Mouse (Mus musculus): ENCODE results near the gene Sfxn3. TPM values are rescaled to one million over a fixed set of nuclear protein-coding genes. Genes with fewer than 3 reads are reported as not detected.

Gene Sfxn3
- polyA plus RNA-seq, 1 experiment from 2014 or later = 2.9 TPM

- 78% methylated on average over 8 of the region's 8 CpGs for WGBS (ENCODE audit: insufficient replicate concordance)
- Histone ChIP-seq H3K4me1 (replicated peaks) (peaks cover 55% of the 10 kb centered on the region), H3K36me3 (replicated peaks) (peaks cover 36% of the 10 kb centered on the region), H3K27me3 (peaks cover 20% of the 10 kb centered on the region), H3K4me3 (replicated peaks) (no peak overlapping the region), H3K9ac (no peak overlapping the region), H3K4me2 (no peak overlapping the region), H3K27ac (replicated peaks) (no peak overlapping the region), H3K9me3 (replicated peaks) (no peaks in the 10 kb centered on the region)
- ATAC-seq (ENCODE audit: insufficient read depth) = no peak
These were observed 35.1 kb upstream of the Sfxn3 start for GRCm38 (mm10) chr19:45012219-45012618.

- H3K4me1 ChIP-seq (replicated peaks) = peaks cover 54% of the 10 kb centered on the region
- 52% methylated on average over 6 of the region's 6 CpGs for WGBS (ENCODE audit: insufficient replicate concordance)
- ATAC-seq (ENCODE audit: insufficient read depth) = no peak
These were observed 34.7 kb upstream of the Sfxn3 start for GRCm38 (mm10) chr19:45012636-45013035.

GRCm38 (mm10) chr19:45013581-45014225 lies 33.6 kb upstream of the Sfxn3 start:
- Histone ChIP-seq H3K4me2 (peak overlapping the region; percentile 94), H3K9me3 (replicated peaks) (no peaks in the 10 kb centered on the region), H3K9ac (no peak overlapping the region), H3K4me1 (replicated peaks) (peaks cover 53% of the 10 kb centered on the region), H3K36me3 (replicated peaks) (peaks cover 29% of the 10 kb centered on the region), H3K27me3 (peaks cover 32% of the 10 kb centered on the region), H3K4me3 (replicated peaks) (no peak overlapping the region), H3K27ac (replicated peaks) (peak overlapping the region; percentile 70)
- 38% methylated on average over 6 of the region's 6 CpGs for WGBS (ENCODE audit: insufficient replicate concordance)
- ATAC-seq (ENCODE audit: insufficient read depth) = no peak

More at GRCm38 (mm10) chr19:45012636-45013035, 34.7 kb upstream of the Sfxn3 start:
- Histone ChIP-seq H3K27me3 (peaks cover 23% of the 10 kb centered on the region), H3K36me3 (replicated peaks) (peaks cover 36% of the 10 kb centered on the region), H3K4me2 (no peak overlapping the region), H3K4me3 (replicated peaks) (no peak overlapping the region), H3K27ac (replicated peaks) (no peak overlapping the region), H3K9me3 (replicated peaks) (no peaks in the 10 kb centered on the region), H3K9ac (no peak overlapping the region)

GRCm38 (mm10) chr19:45014335-45014971 lies 32.9 kb upstream of the Sfxn3 start, which contains the start of gene Lzts2:
Gene Lzts2 (plus strand): TSS chr19:45014414.
- Histone ChIP-seq H3K27me3 (peaks cover 33% of the 10 kb centered on the region), H3K4me2 (peak within 1 kb of the TSS; percentile 94), H3K4me1 (replicated peaks) (peaks cover 57% of the 10 kb centered on the region), H3K36me3 (replicated peaks) (peaks cover 29% of the 10 kb centered on the region), H3K9me3 (replicated peaks) (no peaks in the 10 kb centered on the region), H3K9ac (peak within 1 kb of the TSS; percentile 57), H3K4me3 (replicated peaks) (peak within 1 kb of the TSS; percentile 63), H3K27ac (replicated peaks) (peak within 1 kb of the TSS; percentile 70)
- ATAC-seq (ENCODE audit: insufficient read depth) = peak; percentile 29; the same call in 1 of the 2 replicates
- 6% methylated on average over 10 of the region's 10 CpGs for WGBS (ENCODE audit: insufficient replicate concordance)

- Histone ChIP-seq H3K9ac (peak overlapping the region; percentile 57), H3K4me2 (peak overlapping the region; percentile 94), H3K27ac (replicated peaks) (peak overlapping the region; percentile 70), H3K4me1 (replicated peaks) (peaks cover 62% of the 10 kb centered on the region), H3K27me3 (peaks cover 33% of the 10 kb centered on the region), H3K9me3 (replicated peaks) (no peaks in the 10 kb centered on the region), H3K4me3 (replicated peaks) (peak overlapping the region; percentile 63), H3K36me3 (replicated peaks) (peaks cover 26% of the 10 kb centered on the region)
- ATAC-seq (ENCODE audit: insufficient read depth) = peak; percentile 32
- WGBS (ENCODE audit: insufficient replicate concordance) = under 1% methylated on average over 25 of the region's 25 CpGs
These were observed 32.3 kb upstream of the Sfxn3 start for GRCm38 (mm10) chr19:45014981-45015402.

- peaks cover 62% of the 10 kb centered on the region for H3K4me1 ChIP-seq (replicated peaks)
- peak; percentile 16; the same call in 1 of the 2 replicates for ATAC-seq (ENCODE audit: insufficient read depth)
- peak overlapping the region; percentile 57 for H3K9ac ChIP-seq
These were observed 31.6 kb upstream of the Sfxn3 start for GRCm38 (mm10) chr19:45015518-45016281.

GRCm38 (mm10) chr19:45016341-45017215 lies 30.7 kb upstream of the Sfxn3 start:
- H3K36me3 ChIP-seq (replicated peaks) = peaks cover 10% of the 10 kb centered on the region
- peak overlapping the region; percentile 63 for H3K4me3 ChIP-seq (replicated peaks)
- WGBS (ENCODE audit: insufficient replicate concordance) = under 1% methylated on average over 18 of the region's 18 CpGs
- H3K27me3 ChIP-seq = peaks cover 33% of the 10 kb centered on the region
- H3K4me2 ChIP-seq = peak overlapping the region; percentile 94
- ATAC-seq (ENCODE audit: insufficient read depth) = no peak
- H3K9ac ChIP-seq = peak overlapping the region; percentile 57; the same call in 1 of the 2 replicates
- H3K9me3 ChIP-seq (replicated peaks) = no peaks in the 10 kb centered on the region
- peak overlapping the region; percentile 70 for H3K27ac ChIP-seq (replicated peaks)
- peaks cover 62% of the 10 kb centered on the region for H3K4me1 ChIP-seq (replicated peaks)

More at GRCm38 (mm10) chr19:45015518-45016281, 31.6 kb upstream of the Sfxn3 start:
- Histone ChIP-seq H3K4me3 (replicated peaks) (peak overlapping the region; percentile 63), H3K36me3 (replicated peaks) (peaks cover 18% of the 10 kb centered on the region), H3K9me3 (replicated peaks) (no peaks in the 10 kb centered on the region), H3K27me3 (peaks cover 33% of the 10 kb centered on the region), H3K4me2 (peak overlapping the region; percentile 94), H3K27ac (replicated peaks) (peak overlapping the region; percentile 70)
- WGBS (ENCODE audit: insufficient replicate concordance) = under 1% methylated on average over 34 of the region's 34 CpGs

- ATAC-seq (ENCODE audit: insufficient read depth) = peak; percentile 16; the same call in 1 of the 2 replicates
- Histone ChIP-seq H3K9me3 (replicated peaks) (no peaks in the 10 kb centered on the region), H3K4me1 (replicated peaks) (peaks cover 62% of the 10 kb centered on the region), H3K27me3 (peaks cover 33% of the 10 kb centered on the region), H3K9ac (peak overlapping the region; percentile 57; the same call in 1 of the 2 replicates), H3K4me2 (peak overlapping the region; percentile 94), H3K4me3 (replicated peaks) (peak overlapping the region; percentile 63), H3K27ac (replicated peaks) (peak overlapping the region; percentile 70), H3K36me3 (replicated peaks) (peaks cover 2% of the 10 kb centered on the region; the same call in 1 of the 2 replicates)
- WGBS (ENCODE audit: insufficient replicate concordance) = 0% methylated on average over 27 of the region's 27 CpGs
These were observed 30.0 kb upstream of the Sfxn3 start for GRCm38 (mm10) chr19:45017216-45017771.

GRCm38 (mm10) chr19:45017909-45018308 lies 29.4 kb upstream of the Sfxn3 start:
- under 1% methylated on average over 48 of the region's 48 CpGs for WGBS (ENCODE audit: insufficient replicate concordance)
- ATAC-seq (ENCODE audit: insufficient read depth) = peak; percentile 52
- H3K4me2 ChIP-seq = peak overlapping the region; percentile 94
- H3K27ac ChIP-seq (replicated peaks) = peak overlapping the region; percentile 70
- H3K36me3 ChIP-seq (replicated peaks) = no peaks in the 10 kb centered on the region
- peak overlapping the region; percentile 47 for H3K9ac ChIP-seq
- H3K4me3 ChIP-seq (replicated peaks) = peak overlapping the region; percentile 63
- no peaks in the 10 kb centered on the region for H3K9me3 ChIP-seq (replicated peaks)
- H3K27me3 ChIP-seq = peaks cover 33% of the 10 kb centered on the region
- peaks cover 62% of the 10 kb centered on the region for H3K4me1 ChIP-seq (replicated peaks)

GRCm38 (mm10) chr19:45018351-45018831 lies 28.9 kb upstream of the Sfxn3 start:
- Histone ChIP-seq H3K4me3 (replicated peaks) (peak overlapping the region; percentile 63), H3K9me3 (replicated peaks) (no peaks in the 10 kb centered on the region), H3K9ac (peak overlapping the region; percentile 47), H3K36me3 (replicated peaks) (no peaks in the 10 kb centered on the region), H3K4me1 (replicated peaks) (peaks cover 62% of the 10 kb centered on the region), H3K27ac (replicated peaks) (peak overlapping the region; percentile 70), H3K4me2 (peak overlapping the region; percentile 94), H3K27me3 (peaks cover 33% of the 10 kb centered on the region)
- no peak for ATAC-seq (ENCODE audit: insufficient read depth)
- WGBS (ENCODE audit: insufficient replicate concordance) = 8% methylated on average over 13 of the region's 13 CpGs

Measured in liver, embryonic 15.5 days (tissue).